Mouse (Mus musculus): ENCODE data around the gene Aaed1. TPM values are rescaled to one million over a fixed set of nuclear protein-coding genes. Genes with fewer than 3 reads are reported as not detected.

The Aaed1 gene
- 59.9 TPM for polyA plus RNA-seq (2021)

- DNase-seq (ENCODE audit: low read depth, low spot score) (peak; percentile 37), ATAC-seq (peak; percentile 96)
- peak; percentile 50 for TF ChIP-seq CTCF (IDR thresholded peaks at IDR 0.05)
- ChIA-PET CTCF (interaction anchor here (0.8 to 9.3 kb wide), 3 partner anchors 47 to 131 kb away, joined by 3 to 177 read pairs (median 4); partner anchors contain the start of gene Cdk20), POLR2A (no interaction called here)
- H3K27me3 ChIP-seq = no peaks in the 10 kb centered on the region
- in situ Hi-C loops (cut with MboI; ENCODE audit: low pct_unique_long_range_greater_than_20kb) = loop anchor here (10.0 kb wide), 2 partner anchors 263 to 813 kb away; no protein-coding TSS in a partner anchor
These were observed at the start of gene Aaed1 for GRCm38 (mm10) chr13:64312024-64312915. Aaed1 (minus strand) TSS chr13:64312710.

GRCm38 (mm10) chr13:64362139-64362538 is 49.6 kb upstream of the Aaed1 start:
- in situ Hi-C loops (cut with MboI; ENCODE audit: low pct_unique_long_range_greater_than_20kb) = no loop called here
- DNase-seq (ENCODE audit: low read depth, low spot score) = no peak
- no peak for TF ChIP-seq CTCF (IDR thresholded peaks at IDR 0.05)
- CTCF ChIA-PET = no interaction called here
- no peaks in the 10 kb centered on the region for H3K27me3 ChIP-seq
- no peak for ATAC-seq
- POLR2A ChIA-PET = no interaction called here

- in situ Hi-C loops (cut with MboI; ENCODE audit: low pct_unique_long_range_greater_than_20kb) = no loop called here
- ChIA-PET POLR2A (interaction anchor here (0.9 to 1.0 kb wide), 2 partner anchors 8 to 36 kb away, joined by 3 read pairs; no protein-coding TSS in a partner anchor), CTCF (interaction anchor here (0.6 to 0.9 kb wide), 2 partner anchors 9 to 43 kb away, joined by 3 read pairs; no protein-coding TSS in a partner anchor)
- no peak for TF ChIP-seq CTCF (IDR thresholded peaks at IDR 0.05)
- ATAC-seq = peak; percentile 22
- DNase-seq (ENCODE audit: low read depth, low spot score) = no peak
- H3K27me3 ChIP-seq = no peaks in the 10 kb centered on the region
These were observed 48.5 kb upstream of the Aaed1 start for GRCm38 (mm10) chr13:64361020-64361419.

GRCm38 (mm10) chr13:64359702-64360101 is 47.2 kb upstream of the Aaed1 start:
- no peak for TF ChIP-seq CTCF (IDR thresholded peaks at IDR 0.05)
- no peak for ATAC-seq

DNA sequence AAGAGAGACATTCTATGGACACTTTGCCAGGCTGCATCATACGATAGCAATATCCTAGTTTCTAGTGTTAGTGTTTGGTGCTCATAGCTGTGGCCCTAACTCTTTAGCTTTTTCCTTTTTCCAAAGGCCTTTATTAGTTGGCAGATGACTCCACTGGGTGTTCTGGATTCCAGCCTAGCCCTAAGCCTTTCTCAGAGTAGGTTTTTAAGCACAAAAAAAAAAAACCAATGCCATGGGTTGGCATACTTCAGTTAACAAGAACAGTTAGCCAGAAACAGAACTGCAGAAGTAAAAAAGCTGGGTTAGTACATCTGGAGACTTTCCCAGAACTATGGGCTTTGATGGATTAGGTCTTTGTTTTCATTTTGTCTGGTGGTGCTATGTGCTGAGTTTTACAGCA is 46.0 kb upstream of the Aaed1 start:
- no peak for DNase-seq (ENCODE audit: low read depth, low spot score)
- CTCF ChIA-PET = interaction anchor here (1.0 to 1.5 kb wide), 3 partner anchors 43 to 74 kb away, joined by 4 to 6 read pairs (median 5); partner anchors contain the start of gene Cdk20
- H3K27me3 ChIP-seq = no peaks in the 10 kb centered on the region
- POLR2A ChIA-PET = interaction anchor here (1.1 kb wide), 2 partner anchors 11 to 40 kb away, joined by 3 to 5 read pairs; no protein-coding TSS in a partner anchor
- TF ChIP-seq CTCF (IDR thresholded peaks at IDR 0.05) = no peak
- no peak for ATAC-seq
- in situ Hi-C loops (cut with MboI; ENCODE audit: low pct_unique_long_range_greater_than_20kb) = no loop called here

More at GRCm38 (mm10) chr13:64359702-64360101, 47.2 kb upstream of the Aaed1 start:
- ChIA-PET POLR2A (interaction anchor here (1.1 kb wide), 1 partner anchor 10 kb away, joined by 5 read pairs; no protein-coding TSS in a partner anchor), CTCF (interaction anchor here (0.9 to 1.5 kb wide), 3 partner anchors 10 to 48 kb away, joined by 3 to 4 read pairs (median 3); no protein-coding TSS in a partner anchor)
- DNase-seq (ENCODE audit: low read depth, low spot score) = no peak
- H3K27me3 ChIP-seq = no peaks in the 10 kb centered on the region
- in situ Hi-C loops (cut with MboI; ENCODE audit: low pct_unique_long_range_greater_than_20kb) = no loop called here

- ATAC-seq (no peak), DNase-seq (ENCODE audit: low read depth, low spot score) (no peak)
- TF ChIP-seq CTCF (IDR thresholded peaks at IDR 0.05) = no peak
- CTCF ChIA-PET = no interaction called here
- POLR2A ChIA-PET = no interaction called here
- no peaks in the 10 kb centered on the region for H3K27me3 ChIP-seq
- in situ Hi-C loops (cut with MboI; ENCODE audit: low pct_unique_long_range_greater_than_20kb) = no loop called here
These were observed 44.9 kb upstream of the Aaed1 start for GRCm38 (mm10) chr13:64357389-64357788.

DNA sequence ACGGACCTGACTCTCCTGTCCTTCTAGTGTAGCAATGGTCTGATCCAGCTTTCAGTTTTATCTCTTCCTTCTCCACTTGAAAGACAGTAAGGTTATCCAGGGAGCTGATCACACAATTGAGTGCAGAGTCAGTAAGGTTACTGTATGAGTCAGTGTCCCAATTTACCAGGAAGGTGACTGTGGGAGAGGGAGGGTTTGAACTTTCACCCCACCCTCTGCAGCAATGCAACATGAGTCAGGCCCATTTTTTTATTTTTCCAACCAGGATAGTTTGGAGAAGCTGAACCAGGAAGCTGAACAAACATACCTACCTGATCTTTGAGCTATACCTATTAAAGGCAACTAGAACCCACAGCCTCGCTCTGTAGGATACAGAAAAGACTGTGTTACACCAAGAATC is 37.0 kb upstream of the Aaed1 start:
- ATAC-seq (no peak), DNase-seq (ENCODE audit: low read depth, low spot score) (no peak)
- in situ Hi-C loops (cut with MboI; ENCODE audit: low pct_unique_long_range_greater_than_20kb) = loop anchor here (25.0 kb wide), 2 partner anchors 338 to 938 kb away; partner anchors contain the start of gene Zfp369
- no peak for TF ChIP-seq CTCF (IDR thresholded peaks at IDR 0.05)
- ChIA-PET POLR2A (interaction anchor here (1.7 kb wide), 1 partner anchor 21 kb away, joined by 3 read pairs; no protein-coding TSS in a partner anchor), CTCF (interaction anchor here (1.3 kb wide), 1 partner anchor 10 kb away, joined by 3 read pairs; no protein-coding TSS in a partner anchor)
- H3K27me3 ChIP-seq = no peaks in the 10 kb centered on the region

GRCm38 (mm10) chr13:64344082-64344501 is 31.6 kb upstream of the Aaed1 start:
- POLR2A ChIA-PET = interaction anchor here (0.7 kb wide), 1 partner anchor 168 kb away, joined by 4 read pairs; no protein-coding TSS in a partner anchor
- CTCF ChIA-PET = interaction anchor here (1.6 to 2.3 kb wide), 2 partner anchors 20 to 88 kb away, joined by 4 to 6 read pairs; partner anchors contain the start of gene Cdk20
- no peak for DNase-seq (ENCODE audit: low read depth, low spot score)
- no peak for TF ChIP-seq CTCF (IDR thresholded peaks at IDR 0.05)
- ATAC-seq = no peak
- H3K27me3 ChIP-seq = no peaks in the 10 kb centered on the region
- in situ Hi-C loops (cut with MboI; ENCODE audit: low pct_unique_long_range_greater_than_20kb) = loop anchor here (25.0 kb wide), 2 partner anchors 343 to 943 kb away; partner anchors contain the start of gene Zfp369

GRCm38 (mm10) chr13:64343598-64343997 is 31.1 kb upstream of the Aaed1 start:
- ATAC-seq (no peak), DNase-seq (ENCODE audit: low read depth, low spot score) (no peak)
- no peaks in the 10 kb centered on the region for H3K27me3 ChIP-seq
- ChIA-PET CTCF (interaction anchor here (1.4 to 1.6 kb wide), 2 partner anchors 10 to 20 kb away, joined by 3 to 4 read pairs; no protein-coding TSS in a partner anchor), POLR2A (interaction anchor here (0.7 kb wide), 1 partner anchor 169 kb away, joined by 4 read pairs; no protein-coding TSS in a partner anchor)
- no peak for TF ChIP-seq CTCF (IDR thresholded peaks at IDR 0.05)
- in situ Hi-C loops (cut with MboI; ENCODE audit: low pct_unique_long_range_greater_than_20kb) = loop anchor here (25.0 kb wide), 2 partner anchors 344 to 944 kb away; partner anchors contain the start of gene Zfp369

- POLR2A ChIA-PET = interaction anchor here (0.6 to 0.8 kb wide), 3 partner anchors 19 to 956 kb away, joined by 3 to 5 read pairs (median 3); no protein-coding TSS in a partner anchor
- in situ Hi-C loops (cut with MboI; ENCODE audit: low pct_unique_long_range_greater_than_20kb) = loop anchor here (25.0 kb wide), 2 partner anchors 352 to 952 kb away; partner anchors contain the start of gene Zfp369
- CTCF ChIA-PET = interaction anchor here (1.9 kb wide), 1 partner anchor 29 kb away, joined by 6 read pairs; no protein-coding TSS in a partner anchor
- no peak for ATAC-seq
- no peaks in the 10 kb centered on the region for H3K27me3 ChIP-seq
- no peak for TF ChIP-seq CTCF (IDR thresholded peaks at IDR 0.05)
- DNase-seq (ENCODE audit: low read depth, low spot score) = no peak
These were observed 23.1 kb upstream of the Aaed1 start for GRCm38 (mm10) chr13:64335546-64336132.

Data from Patski (cell line).